Mouse (Mus musculus) heart, postnatal 10 days (tissue): ENCODE data around the gene Xrra1. TPM values are rescaled to one million over a fixed set of nuclear protein-coding genes. Genes with fewer than 3 reads are reported as not detected.
"Not testable (repeated sequence)": the region's sequence is repeated elsewhere in the genome, so short reads cannot be mapped to it uniquely, and the experiment has no call there.

ENCODE experiments used
- DNase-seq, 2 experiments: peaks; one replicate each; pipeline ENCODE4 v3.0.0; 2021
- intact Hi-C: fragments of 180-260 bp; cut with DNase I; formaldehyde crosslinking; loops from one replicate; pipeline ENCODE4 v1.15.1; 2025
- total RNA-seq, 2 experiments: library from RNA; stranded (reverse); gene quantifications; 2 replicates each; pipeline ENCODE4 v1.2.3; 2021

The Xrra1 gene
- total RNA-seq, 2 experiments from 2014 or later, result 0.10 TPM; not detected in 1

DNA sequence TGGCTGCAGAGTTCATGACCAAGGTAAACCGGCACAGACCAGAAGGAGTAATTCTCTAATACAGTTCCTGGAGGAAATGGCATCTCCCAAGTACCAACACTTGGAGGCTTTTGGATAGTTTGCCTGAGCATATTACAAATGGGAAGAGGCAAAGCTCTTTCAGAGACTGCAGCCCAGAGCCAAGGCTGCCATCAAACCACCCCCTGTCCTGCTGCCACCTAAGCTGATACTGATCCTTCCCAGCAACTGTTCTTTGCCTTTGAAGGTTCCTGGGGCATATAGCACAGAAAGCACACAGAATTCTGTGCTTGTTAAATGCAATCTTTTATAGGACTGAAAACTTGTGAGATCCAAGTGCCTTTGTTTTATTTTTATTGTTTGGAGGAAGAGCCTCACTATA lies 81.8 kb downstream of the Xrra1 start:
- DNase-seq, result no peak

DNA sequence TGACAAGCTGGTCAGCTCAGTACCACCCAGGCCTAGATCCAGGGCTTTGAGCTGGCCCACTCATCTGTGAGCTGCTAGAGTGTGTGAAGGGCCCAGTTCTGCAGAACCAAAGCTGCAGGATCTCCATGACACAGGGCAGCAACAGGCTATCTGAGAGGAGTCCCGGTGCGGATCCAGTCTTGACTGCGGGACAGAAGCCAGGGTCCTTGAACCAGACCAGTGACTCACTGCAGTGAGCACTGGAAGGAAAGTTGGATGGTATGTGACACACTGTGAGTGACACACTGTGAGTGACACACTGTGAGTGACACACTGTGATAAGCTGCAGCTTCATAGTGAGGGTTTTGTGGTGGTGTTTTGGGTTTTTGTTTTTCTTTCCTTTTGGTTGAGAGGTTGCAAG lies 85.6 kb downstream of the Xrra1 start:
- no peak for DNase-seq
- intact Hi-C loops, result no loop called here

More for the DNA sequence above, 81.8 kb downstream of the Xrra1 start:
- intact Hi-C loops, result no loop called here

DNA sequence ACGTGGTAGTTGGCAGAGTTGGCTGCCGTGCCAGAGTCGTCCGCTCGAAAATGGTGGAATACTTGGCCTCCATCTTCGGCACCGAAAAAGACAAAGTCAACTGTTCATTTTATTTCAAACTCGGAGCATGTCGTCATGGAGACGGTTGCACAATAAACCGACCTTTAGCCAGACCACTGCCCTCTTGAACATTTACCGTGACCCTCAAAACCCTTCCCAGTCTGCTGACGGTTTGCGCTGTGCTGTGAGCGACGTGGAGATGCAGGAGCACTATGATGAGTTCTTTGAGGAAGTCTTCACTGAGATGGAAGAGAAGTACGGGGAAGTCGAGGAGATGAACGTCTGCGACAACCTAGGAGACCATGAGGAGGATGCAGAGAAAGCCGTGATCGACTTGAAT lies 86.1 kb downstream of the Xrra1 start:
- intact Hi-C loops, DNase-seq: not testable (repeated sequence)

DNA sequence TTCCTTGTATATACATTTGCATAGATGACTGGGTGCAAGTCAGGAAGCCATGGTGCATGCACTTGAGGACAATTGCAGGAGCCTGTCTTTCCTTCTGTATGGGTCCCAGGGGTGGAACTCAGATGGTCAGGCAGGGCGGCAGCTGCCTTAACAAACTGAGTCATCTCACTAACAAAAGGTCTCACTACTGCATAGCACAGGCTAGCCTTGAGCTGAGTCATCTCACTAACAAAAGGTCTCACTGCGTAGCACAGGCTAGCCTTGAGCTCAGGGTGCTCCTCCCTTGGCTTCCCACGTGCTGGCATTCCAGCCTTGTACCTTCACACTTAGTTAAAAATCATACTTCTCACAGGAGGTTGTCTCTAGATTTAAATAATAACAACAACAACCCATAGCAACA lies 87.0 kb downstream of the Xrra1 start:
- DNase-seq, result no peak
- intact Hi-C loops, result no loop called here

DNA sequence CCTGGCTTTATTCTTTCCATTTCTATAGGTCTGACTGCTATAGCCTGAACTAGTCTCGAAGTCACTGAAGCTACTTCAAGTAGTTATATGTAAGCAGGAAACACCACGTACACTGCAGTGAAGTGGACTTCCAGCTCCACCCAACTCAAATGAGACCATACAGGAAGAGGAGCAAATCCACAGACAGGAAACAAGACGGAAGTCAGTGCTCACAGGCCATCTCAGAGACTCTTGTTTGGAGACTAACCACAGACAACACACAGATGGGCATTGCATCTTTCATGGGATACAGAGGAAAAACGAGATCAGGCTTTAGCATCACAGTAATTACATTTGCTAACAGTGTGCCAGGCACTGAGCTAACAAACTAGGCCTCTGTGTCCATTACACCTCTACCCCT lies 87.4 kb downstream of the Xrra1 start:
- intact Hi-C loops, result no loop called here
- DNase-seq, result no peak

DNA sequence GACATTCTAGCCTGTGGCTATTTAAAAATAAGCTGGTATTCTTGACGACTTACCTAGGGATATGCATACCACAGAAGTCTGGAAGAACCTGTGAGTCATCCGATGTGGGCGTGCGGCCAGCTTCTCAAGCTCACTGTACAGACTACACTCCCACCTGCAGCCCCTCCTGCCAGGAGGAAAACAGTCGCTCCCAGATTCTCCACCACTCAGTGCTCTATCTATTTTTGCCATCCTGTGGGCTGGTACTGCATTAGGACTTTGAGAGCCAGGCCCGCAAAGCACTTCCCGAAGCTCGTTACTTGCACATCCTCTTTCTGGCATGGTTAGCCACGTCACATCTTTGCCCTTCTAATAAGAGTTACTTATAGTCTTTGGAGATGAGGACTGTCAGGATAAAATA lies 88.4 kb downstream of the Xrra1 start:
- DNase-seq, result no peak
- intact Hi-C loops, result no loop called here

DNA sequence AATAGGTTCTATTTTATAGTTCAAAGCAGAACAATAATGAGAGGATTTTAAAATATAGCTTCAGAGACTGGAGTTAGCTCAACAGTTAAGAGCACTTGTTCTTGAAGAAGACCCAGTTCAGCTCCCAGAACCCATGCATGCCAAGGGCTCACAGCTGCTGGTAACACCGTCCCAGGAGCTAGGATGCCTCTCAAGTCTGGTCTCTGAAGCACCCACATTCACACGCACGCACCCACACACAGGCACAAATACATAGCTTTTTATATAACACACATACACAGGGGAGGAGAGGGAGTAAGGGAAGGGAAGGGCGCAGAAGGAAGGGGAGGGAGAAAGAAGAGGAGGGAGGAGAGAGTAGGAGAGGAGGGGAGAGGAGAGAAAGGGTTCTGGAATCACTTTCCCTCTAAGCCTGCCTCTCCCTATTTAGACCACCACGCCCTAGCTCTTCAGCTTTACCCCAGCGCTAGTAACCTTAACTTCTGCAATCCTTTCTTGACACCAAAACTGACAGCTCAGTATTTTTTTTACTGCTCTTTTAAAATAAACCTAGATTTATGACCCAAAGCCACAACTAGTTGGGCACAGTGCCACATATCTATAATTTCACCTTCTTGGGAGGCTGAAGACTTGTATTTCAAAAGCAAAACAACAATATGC lies 94.7 kb downstream of the Xrra1 start:
- no peak for DNase-seq
- intact Hi-C loops, result no loop called here

DNA sequence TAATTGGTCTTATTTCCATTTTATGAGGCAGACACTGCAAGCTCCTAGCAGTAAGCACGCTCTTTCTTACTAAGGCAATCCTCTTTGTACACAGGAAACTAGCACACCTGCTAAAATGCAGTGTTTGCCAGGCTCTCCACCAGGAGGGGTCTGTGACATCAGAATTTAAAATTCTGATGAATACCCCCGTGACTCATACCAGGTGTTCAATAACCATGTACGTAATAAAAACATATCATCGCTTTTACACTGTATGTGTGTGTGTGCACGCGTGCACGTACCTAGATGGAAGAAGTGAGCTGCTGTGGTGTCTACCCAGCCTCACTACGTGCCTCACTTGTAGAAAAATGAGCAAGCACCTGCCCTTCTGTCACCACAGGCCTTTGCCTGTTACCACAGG lies 95.3 kb downstream of the Xrra1 start:
- DNase-seq, result no peak
- intact Hi-C loops, result no loop called here

DNA sequence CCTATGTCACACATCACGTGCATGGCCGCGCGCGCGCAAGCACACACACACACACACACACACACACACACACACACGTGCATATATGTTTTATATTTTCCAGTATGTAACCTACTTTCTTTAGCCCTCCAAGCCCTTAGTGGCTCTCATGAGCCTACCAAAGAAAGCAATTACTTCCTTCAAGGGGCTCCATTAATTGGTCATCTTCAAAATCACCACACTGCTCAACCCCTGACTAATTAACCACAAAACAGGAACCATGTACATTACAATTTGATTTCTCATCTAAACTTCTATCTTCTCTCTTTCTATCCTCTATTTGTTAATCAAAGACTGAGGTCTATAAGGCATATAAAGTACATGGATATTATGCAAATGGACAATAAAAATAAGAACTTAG lies 97.2 kb downstream of the Xrra1 start:
- intact Hi-C loops, result no loop called here
- DNase-seq, result no peak

DNA sequence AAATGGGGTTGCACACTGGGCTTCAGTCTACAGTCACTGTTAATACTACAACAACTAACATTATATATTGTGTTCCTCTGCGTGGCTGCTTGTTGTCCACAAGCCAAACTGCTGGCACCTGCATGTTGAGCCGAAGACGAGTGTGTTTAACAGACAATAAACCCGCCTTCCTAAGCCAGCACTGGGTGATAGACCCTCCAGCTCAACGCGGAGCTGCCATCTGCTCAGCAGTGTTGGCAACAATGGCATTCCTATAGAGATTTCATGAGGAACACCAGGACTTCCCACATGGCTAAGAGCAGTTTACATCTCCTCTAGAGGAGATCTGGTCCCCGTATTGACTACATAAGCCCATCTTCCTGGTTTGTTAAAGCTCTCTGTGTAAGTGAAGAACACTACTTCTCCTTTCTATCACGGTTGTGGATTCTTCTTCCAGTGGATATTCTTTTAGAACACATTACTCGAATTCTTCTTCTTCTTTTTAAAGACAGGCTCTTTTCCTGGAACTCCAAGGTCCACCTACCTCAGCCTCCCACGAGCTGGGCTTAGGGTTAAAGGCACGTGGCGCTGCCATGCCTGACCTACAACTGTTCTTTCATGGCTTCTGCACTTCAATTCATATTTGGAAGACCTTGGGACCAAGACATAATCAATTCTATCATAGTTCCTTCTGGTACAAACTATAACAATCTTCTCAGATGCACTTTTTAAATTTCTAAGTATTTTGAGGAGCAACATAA lies 98.5 kb downstream of the Xrra1 start:
- no peak for DNase-seq
- intact Hi-C loops, result no loop called here

DNA sequence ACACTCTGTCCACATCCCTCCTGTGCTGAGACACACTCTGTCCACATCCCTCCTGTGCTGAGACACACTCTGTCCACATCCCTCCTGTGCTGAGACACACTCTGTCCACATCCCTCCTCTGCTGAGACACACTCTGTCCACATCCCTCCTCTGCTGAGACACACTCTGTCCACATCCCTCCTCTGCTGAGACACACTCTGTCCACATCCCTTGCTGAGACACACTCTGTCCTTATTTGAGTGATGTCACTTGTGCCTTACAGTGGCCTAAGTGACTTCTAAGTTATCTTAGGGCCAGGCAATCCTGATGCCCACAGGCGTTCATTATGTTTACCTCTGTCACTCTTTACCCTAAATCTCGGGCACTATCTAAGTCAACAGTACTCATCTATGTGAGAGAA lies 101.7 kb downstream of the Xrra1 start:
- intact Hi-C loops, DNase-seq: not testable (repeated sequence)

DNA sequence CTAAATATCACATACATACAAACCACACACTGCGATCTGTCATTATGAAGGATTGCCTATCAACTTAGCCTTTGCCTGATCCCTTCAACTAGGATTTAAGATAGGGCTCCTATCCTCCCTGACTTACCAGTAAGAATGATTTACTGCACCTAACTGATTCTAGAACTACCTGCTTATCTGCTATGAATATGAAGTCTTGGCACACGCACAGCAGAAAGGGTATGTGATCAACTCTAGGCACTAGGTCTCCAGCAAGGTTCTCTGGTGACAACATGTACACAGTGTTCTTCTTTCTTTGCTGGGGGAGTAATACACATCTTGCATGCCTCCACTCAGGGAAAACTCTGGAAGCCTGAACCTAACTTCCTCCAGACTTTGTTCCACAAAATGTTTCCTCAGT lies 102.6 kb downstream of the Xrra1 start:
- intact Hi-C loops, result no loop called here
- no peak for DNase-seq

DNA sequence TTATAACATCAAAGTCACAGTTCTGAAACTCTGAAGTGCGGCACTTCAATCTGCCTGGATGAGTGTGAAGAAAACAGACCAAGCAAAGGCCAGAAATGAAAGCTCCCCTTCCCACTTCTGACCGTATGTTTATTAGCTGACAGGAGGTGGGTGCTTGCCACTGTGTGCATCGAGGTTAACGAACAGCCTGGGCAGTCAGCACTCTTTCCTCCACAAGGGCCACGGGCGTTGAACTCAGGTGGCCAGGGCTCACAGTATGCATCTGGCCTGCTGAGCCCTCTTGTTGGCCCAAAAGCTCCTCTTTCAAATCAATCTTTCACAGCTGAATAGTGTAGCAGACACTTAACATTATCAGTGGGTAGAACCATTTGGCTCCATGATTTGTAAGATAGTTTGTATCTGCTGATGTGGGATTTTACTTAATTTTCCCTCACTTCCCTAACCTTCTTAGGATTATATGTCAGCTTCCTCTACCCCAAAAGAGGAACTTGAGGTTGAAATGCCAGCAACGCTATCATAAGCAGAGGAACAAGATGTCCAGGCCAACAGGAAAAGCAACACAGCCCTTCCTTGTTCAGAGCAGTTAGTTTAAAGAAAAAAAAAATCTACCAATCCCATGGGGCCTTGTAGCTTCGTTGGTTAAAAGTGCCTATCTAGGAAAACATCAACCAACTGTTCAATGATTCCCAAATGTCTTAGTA lies 103.8 kb downstream of the Xrra1 start:
- DNase-seq, result no peak
- intact Hi-C loops, result no loop called here

DNA sequence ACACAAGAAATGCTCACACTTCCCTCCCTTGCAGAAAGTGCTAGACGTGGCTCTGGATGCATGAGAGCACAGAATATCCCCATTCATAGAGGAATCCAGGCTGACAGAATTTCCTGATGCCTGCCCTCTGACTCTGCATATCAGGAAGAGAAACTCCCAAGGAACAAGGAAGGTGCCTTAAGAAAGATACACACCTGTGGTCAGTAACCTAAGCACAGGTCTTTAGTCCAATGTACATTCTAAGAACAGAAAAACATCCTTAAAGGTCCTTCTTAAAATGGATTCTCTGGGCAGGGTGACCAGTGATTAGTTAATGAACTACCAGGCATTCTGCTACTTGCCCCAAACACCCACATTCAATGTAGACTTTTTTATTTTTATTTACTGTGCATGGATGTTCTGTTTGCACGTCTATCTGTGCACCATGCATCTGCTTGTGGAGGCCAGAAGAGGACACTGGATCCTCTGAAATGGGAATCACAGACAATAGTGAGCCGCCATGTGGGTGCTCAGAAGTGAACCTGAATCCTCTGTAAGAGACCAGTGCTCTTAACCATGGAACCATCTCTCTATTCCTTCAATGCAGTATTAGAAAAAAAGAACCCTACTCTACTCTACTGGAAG lies 104.4 kb downstream of the Xrra1 start:
- no peak for DNase-seq
- intact Hi-C loops, result no loop called here

DNA sequence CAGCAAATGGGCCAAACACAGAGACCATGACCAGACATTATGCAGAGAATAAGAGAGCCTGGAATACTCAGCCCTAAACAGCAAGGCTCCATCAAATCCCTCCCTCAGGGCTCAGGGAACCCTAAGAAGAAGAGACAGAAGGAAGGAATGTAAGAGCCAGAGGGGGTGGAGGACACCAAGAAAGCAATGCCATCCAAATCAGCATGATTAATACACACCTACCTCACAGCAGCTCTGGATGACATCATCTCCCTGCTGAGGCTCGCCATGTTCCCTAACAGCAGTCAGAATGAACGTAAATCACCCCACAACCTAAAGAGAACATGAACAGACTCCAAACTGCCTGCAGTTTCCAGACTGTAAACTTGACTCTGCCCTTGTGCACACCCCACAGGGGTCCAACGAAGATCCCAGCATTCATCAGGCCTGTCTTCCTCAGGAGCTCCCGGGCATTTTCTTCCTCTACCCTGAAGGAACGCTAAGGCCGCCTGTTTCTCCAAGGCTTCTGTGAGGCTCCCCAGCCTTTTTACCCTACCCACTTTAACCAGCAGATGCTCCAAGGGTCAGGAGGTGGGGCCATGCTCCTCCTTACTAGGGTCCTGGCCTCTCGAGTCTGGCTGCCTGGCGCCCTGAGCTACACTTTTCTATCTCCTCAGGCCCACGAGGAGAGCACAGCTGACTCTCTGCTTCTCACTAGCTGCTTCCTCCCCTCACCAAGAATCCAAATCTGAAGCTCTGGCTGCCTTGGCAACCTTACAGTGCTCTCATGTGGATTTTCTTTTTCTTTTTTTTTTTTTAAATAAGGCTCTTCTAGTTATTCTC lies 106.3 kb downstream of the Xrra1 start:
- peak; percentile 36 to 39 for DNase-seq
- intact Hi-C loops, result no loop called here

DNA sequence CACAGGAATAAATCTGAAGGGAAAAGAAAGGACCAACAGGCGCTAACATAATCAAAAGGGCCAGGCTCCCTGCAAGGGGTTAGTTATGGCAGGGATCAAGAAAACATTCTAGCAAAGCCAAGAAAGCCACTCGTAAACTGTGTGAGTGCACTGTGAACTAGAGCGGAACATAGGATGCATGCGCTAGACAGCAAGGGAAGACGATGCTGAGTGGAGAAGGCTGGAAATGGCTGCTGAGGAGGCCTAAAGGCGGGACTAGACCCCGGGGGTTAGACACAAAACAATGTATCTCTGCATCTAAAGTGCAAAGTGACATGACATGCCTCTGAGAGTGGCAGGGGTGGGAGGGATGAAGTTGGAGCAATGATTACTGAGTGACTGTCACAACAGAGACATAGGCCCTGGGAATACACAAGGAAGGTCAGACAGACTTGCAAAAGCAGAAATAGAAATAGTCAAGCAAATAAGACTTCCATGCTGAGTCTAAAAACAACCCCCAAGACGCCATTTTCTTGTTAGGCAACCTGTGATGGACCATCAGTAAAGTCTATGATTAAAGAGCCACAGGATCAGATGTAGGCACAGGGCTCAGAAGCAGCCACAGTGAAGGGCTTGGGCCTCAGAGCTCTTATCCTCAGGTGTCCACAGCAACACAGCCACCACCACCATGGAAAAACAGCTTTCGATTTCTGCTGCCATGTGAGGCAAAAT lies 107.2 kb downstream of the Xrra1 start:
- intact Hi-C loops, result no loop called here
- no peak for DNase-seq
